ENCODE assay signal across 8 mouse cellular contexts in the genomic region with DNA sequence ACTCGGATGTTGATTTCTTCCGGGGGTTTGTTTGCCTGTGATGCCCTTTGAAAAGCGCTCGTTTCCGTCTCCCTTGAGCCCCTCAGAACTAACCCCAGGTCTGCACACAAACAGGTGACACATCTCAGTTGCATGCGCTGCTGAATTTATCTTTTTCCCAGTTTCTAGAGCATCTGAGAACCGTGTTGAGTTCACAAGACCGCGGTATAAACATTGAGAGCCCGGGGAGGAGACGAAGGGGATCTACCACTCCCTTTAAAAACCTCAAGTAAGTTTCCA. TPM values are rescaled to one million over a fixed set of nuclear protein-coding genes. Genes with fewer than 3 reads are reported as not detected.
DNase-seq lines count a peak whose midpoint lies in the region; ATAC-seq and TF ChIP-seq lines count a peak whose summit lies in the region.

No protein-coding gene starts in this region.

- no peak for TF ChIP-seq POLR2A in bone marrow, adult 2 months (IDR thresholded peaks at IDR 0.05; ENCODE audit: borderline replicate concordance, control insufficient read depth, low read depth, low read length)

- no peak for TF ChIP-seq CTCF in bone marrow, adult 2 months (IDR thresholded peaks at IDR 0.05; ENCODE audit: control insufficient read depth, insufficient read depth, low read length)

- no peak overlapping the region for H3K27ac ChIP-seq in kidney, embryonic 14.5 days (ENCODE audit: low read depth, low read length)
- peak overlapping the region; percentile 91 for H3K27ac ChIP-seq in bone marrow, adult 2 months (ENCODE audit: control insufficient read depth, insufficient read depth, low read depth, low read length, poor library complexity)
- H3K27ac ChIP-seq in hindbrain, embryonic 11.5 days (ENCODE audit: low read depth, low read length) = peak overlapping the region; percentile 44; the same call in 1 of the 2 replicates
- H3K27ac ChIP-seq in midbrain, embryonic 10.5 days (replicated peaks) = peak overlapping the region; percentile 96

- DNase-seq in kidney, postnatal 10 days = no peak
- DNase-seq in hindbrain, embryonic 11.5 days (ENCODE audit: low spot score) = no peak
- DNase-seq in midbrain, embryonic 10.5 days (ENCODE audit: low spot score) = no peak
- no peak for DNase-seq in yolk sac, embryonic 10.5 days (ENCODE audit: low spot score)
- no peak for DNase-seq in retina, embryonic 14.5 days (ENCODE audit: low spot score)
- no peak for DNase-seq in ovary, postnatal 36 days (ENCODE audit: low spot score)

- no peaks in the 10 kb centered on the region for H3K4me1 ChIP-seq in kidney, embryonic 14.5 days (ENCODE audit: control insufficient read depth, insufficient read depth, low read length)
- H3K4me1 ChIP-seq in bone marrow, adult 2 months (ENCODE audit: control insufficient read depth, insufficient read depth, low read length) = peaks cover 1% of the 10 kb centered on the region; the same call in 1 of the 2 replicates
- H3K4me1 ChIP-seq in hindbrain, embryonic 11.5 days (replicated peaks; ENCODE audit: control insufficient read depth, insufficient read depth, low read length) = no peaks in the 10 kb centered on the region
- peaks cover 10% of the 10 kb centered on the region for H3K4me1 ChIP-seq in midbrain, embryonic 10.5 days

- no peaks in the 10 kb centered on the region for H3K9me3 ChIP-seq in kidney, embryonic 14.5 days (ENCODE audit: control insufficient read depth, low read length)
- no peaks in the 10 kb centered on the region for H3K9me3 ChIP-seq in hindbrain, embryonic 11.5 days (ENCODE audit: control insufficient read depth, low read length)
- H3K9me3 ChIP-seq in midbrain, embryonic 10.5 days (replicated peaks) = no peaks in the 10 kb centered on the region

- peak overlapping the region; percentile 93 for H3K4me3 ChIP-seq in kidney, embryonic 14.5 days (ENCODE audit: low read length)
- peak overlapping the region; percentile 73 for H3K4me3 ChIP-seq in bone marrow, adult 2 months (replicated peaks; ENCODE audit: control insufficient read depth, low read depth, low read length)
- H3K4me3 ChIP-seq in hindbrain, embryonic 11.5 days (ENCODE audit: low read depth, low read length) = peak overlapping the region; percentile 82
- peak overlapping the region; percentile 96 for H3K4me3 ChIP-seq in midbrain, embryonic 10.5 days

- peaks cover 11% of the 10 kb centered on the region; the same call in 1 of the 2 replicates for H3K36me3 ChIP-seq in kidney, embryonic 14.5 days (ENCODE audit: control insufficient read depth, insufficient read depth, low read length)
- no peaks in the 10 kb centered on the region for H3K36me3 ChIP-seq in hindbrain, embryonic 11.5 days (ENCODE audit: control insufficient read depth, insufficient read depth, low read length)
- peaks cover 21% of the 10 kb centered on the region for H3K36me3 ChIP-seq in midbrain, embryonic 10.5 days

- no peak; the same call in 1 of the 2 replicates for ATAC-seq in kidney, embryonic 14.5 days (ENCODE audit: low FRiP score, low TSS enrichment)
- ATAC-seq in hindbrain, embryonic 11.5 days (ENCODE audit: low FRiP score) = no peak

- peak overlapping the region; percentile 62 for H3K4me2 ChIP-seq in kidney, embryonic 14.5 days (replicated peaks; ENCODE audit: low read depth, low read length)
- H3K4me2 ChIP-seq in hindbrain, embryonic 11.5 days (replicated peaks; ENCODE audit: low read depth, low read length) = peak overlapping the region; percentile 60

- no peaks in the 10 kb centered on the region for H3K27me3 ChIP-seq in kidney, embryonic 14.5 days (ENCODE audit: control insufficient read depth, insufficient read depth, low read length)
- no peaks in the 10 kb centered on the region for H3K27me3 ChIP-seq in hindbrain, embryonic 11.5 days (ENCODE audit: control insufficient read depth, insufficient read depth, low read length)
- H3K27me3 ChIP-seq in midbrain, embryonic 10.5 days (ENCODE audit: low read depth, poor library complexity, severe bottlenecking) = no peaks in the 10 kb centered on the region

- 0% methylated on average over 11 of the region's 11 CpGs for WGBS in kidney, embryonic 14.5 days
- 1% methylated on average over 11 of the region's 11 CpGs for WGBS in bone marrow, adult 2 months
- 2% methylated on average over 11 of the region's 11 CpGs for WGBS in hindbrain, embryonic 11.5 days
- under 1% methylated on average over 11 of the region's 11 CpGs for WGBS in midbrain, embryonic 10.5 days

- peak overlapping the region; percentile 94 for H3K9ac ChIP-seq in kidney, embryonic 14.5 days (ENCODE audit: low read depth, low read length)
- H3K9ac ChIP-seq in hindbrain, embryonic 11.5 days (ENCODE audit: low read depth, low read length) = peak overlapping the region; percentile 89

RNA-seq across cellular contexts. Expression of a gene that starts 0.5 kb away (rescaled TPM):
- 24.9 and 41.1 TPM in 2 replicates for polyA plus RNA-seq in kidney, embryonic 14.5 days (2014; fragmentation: Nextera tagmentation; extraction: Ambion mirVana)
- polyA plus RNA-seq in bone marrow, adult 2 months (2011; ENCODE audit: insufficient read depth, insufficient read length, low replicate concordance, missing spikeins) = 5.7 and 6.3 TPM in 2 replicates
- polyA plus RNA-seq in hindbrain, embryonic 11.5 days (2014; fragmentation: Nextera tagmentation; extraction: Ambion mirVana) = 31.8 and 34.9 TPM in 2 replicates
- polyA plus RNA-seq in midbrain, embryonic 10.5 days (2016; fragmentation: Nextera tagmentation; extraction: Ambion mirVana) = 19.2 and 24.5 TPM in 2 replicates
